17 mouse cellular contexts compared by ENCODE assay signal in the genomic region with DNA sequence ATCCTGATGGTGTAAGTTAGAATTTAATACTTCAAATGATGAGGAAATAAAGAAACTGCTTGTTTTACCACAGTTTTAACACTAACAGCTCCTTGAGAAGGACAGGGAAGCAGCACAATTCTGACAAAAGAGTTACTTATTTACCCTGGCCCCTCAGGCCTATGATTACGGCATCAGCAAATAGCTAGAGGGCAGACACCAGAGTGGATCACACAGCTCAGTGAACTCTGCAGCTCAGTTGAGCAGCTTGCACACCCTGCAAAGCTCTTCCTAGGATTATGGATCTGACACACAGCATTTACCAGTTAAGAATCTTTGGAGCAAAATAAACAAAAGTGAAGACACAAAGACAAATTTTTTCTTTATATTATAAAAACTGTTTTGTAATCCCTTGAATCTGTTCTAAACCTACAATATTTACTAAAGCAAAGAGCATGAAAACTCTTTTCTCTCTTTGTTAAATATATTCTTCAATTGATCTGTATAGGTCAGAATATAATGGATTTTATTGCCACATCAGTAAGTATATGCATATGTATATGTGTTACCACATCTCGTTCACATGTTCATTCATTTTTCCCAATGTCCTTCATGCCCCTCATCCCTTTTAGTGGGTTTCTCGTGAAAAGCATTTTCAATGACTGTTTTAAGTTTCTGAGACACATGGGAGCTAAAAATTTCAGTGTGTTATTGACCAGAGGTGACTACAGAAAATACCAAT.
A peak's percentile ranks its signal among the peaks of the same experiment; 100 is the strongest.
DNase-seq lines count a peak whose midpoint lies in the region; ATAC-seq and TF ChIP-seq lines count a peak whose summit lies in the region.
"Had no signal": no experiment of that assay in that cellular context is flagged by ENCODE, and none has a peak within 500 bp of the region (broad histone marks: within the 10 kb centered on the region; RNA-seq: fewer than 3 reads in every experiment).

No protein-coding gene starts in this region.

- H3K9ac ChIP-seq in forebrain, embryonic 13.5 days: no peak overlapping the region
- H3K9ac ChIP-seq in midbrain, embryonic 14.5 days (replicated peaks; ENCODE audit: low read length): no peak overlapping the region
- H3K9ac ChIP-seq: embryonic facial prominence, embryonic 15.5 days; hindbrain, embryonic 12.5 days; liver, embryonic 15.5 days; stomach, embryonic 15.5 days had no signal

- in situ Hi-C loops in Patski (cut with MboI; ENCODE audit: low pct_unique_long_range_greater_than_20kb): no loop called here

- H3K4me3 ChIP-seq in forebrain, embryonic 13.5 days: no peak overlapping the region
- H3K4me3 ChIP-seq in forebrain, embryonic 10.5 days: no peak overlapping the region
- H3K4me3 ChIP-seq in midbrain, embryonic 14.5 days (replicated peaks; ENCODE audit: low read depth, low read length): no peak overlapping the region
- H3K4me3 ChIP-seq: embryonic facial prominence, embryonic 15.5 days; hindbrain, embryonic 12.5 days; limb, embryonic 10.5 days; liver, embryonic 15.5 days; myocyte; stomach, embryonic 15.5 days had no signal

- H3K27me3 ChIP-seq in forebrain, embryonic 13.5 days: no peaks in the 10 kb centered on the region
- no peaks in the 10 kb centered on the region for H3K27me3 ChIP-seq in forebrain, embryonic 10.5 days (ENCODE audit: poor library complexity, severe bottlenecking)
- no peaks in the 10 kb centered on the region for H3K27me3 ChIP-seq in Patski
- H3K27me3 ChIP-seq in midbrain, embryonic 14.5 days (ENCODE audit: control insufficient read depth, insufficient read depth, low read length): no peaks in the 10 kb centered on the region
- H3K27me3 ChIP-seq: embryonic facial prominence, embryonic 15.5 days; hindbrain, embryonic 12.5 days; liver, embryonic 15.5 days; stomach, embryonic 15.5 days had no signal

- peak; percentile 63; the same call in 1 of the 2 replicates for ATAC-seq in forebrain, embryonic 13.5 days
- peak; percentile 90 for ATAC-seq in Patski
- ATAC-seq in midbrain, embryonic 14.5 days (ENCODE audit: low FRiP score, low TSS enrichment): no peak

- intact Hi-C loops in gastrocnemius, postnatal 36 days (cut with DNase I): no loop called here

- CTCF ChIA-PET in Patski (lab: Charles Lee): no interaction called here

- H3K4me1 ChIP-seq in forebrain, embryonic 13.5 days: no peaks in the 10 kb centered on the region
- peaks cover 7% of the 10 kb centered on the region; the same call in 1 of the 2 replicates for H3K4me1 ChIP-seq in forebrain, embryonic 10.5 days
- H3K4me1 ChIP-seq in midbrain, embryonic 14.5 days (ENCODE audit: control insufficient read depth, insufficient read depth, low read length): no peaks in the 10 kb centered on the region
- H3K4me1 ChIP-seq: embryonic facial prominence, embryonic 15.5 days; hindbrain, embryonic 12.5 days; limb, embryonic 10.5 days; liver, embryonic 15.5 days; stomach, embryonic 15.5 days had no signal

- H3K9me3 ChIP-seq in forebrain, embryonic 13.5 days (replicated peaks): no peaks in the 10 kb centered on the region
- H3K9me3 ChIP-seq in forebrain, embryonic 10.5 days: no peaks in the 10 kb centered on the region
- no peaks in the 10 kb centered on the region for H3K9me3 ChIP-seq in midbrain, embryonic 14.5 days (ENCODE audit: control insufficient read depth, low read length)
- H3K9me3 ChIP-seq: embryonic facial prominence, embryonic 15.5 days; hindbrain, embryonic 12.5 days; limb, embryonic 10.5 days; liver, embryonic 15.5 days; stomach, embryonic 15.5 days had no signal

- 32% methylated on average over 3 of the region's 3 CpGs for WGBS in forebrain, embryonic 13.5 days
- 55% methylated on average over 3 of the region's 3 CpGs for WGBS in forebrain, embryonic 10.5 days
- 40% methylated on average over 3 of the region's 3 CpGs for WGBS in midbrain, embryonic 14.5 days

- TF ChIP-seq CTCF in Patski (IDR thresholded peaks at IDR 0.05): no peak

- no peak overlapping the region for H3K27ac ChIP-seq in forebrain, embryonic 13.5 days
- no peak overlapping the region for H3K27ac ChIP-seq in forebrain, embryonic 10.5 days
- no peak overlapping the region for H3K27ac ChIP-seq in midbrain, embryonic 14.5 days (replicated peaks; ENCODE audit: low read depth, low read length)
- H3K27ac ChIP-seq: embryonic facial prominence, embryonic 15.5 days; hindbrain, embryonic 12.5 days; limb, embryonic 10.5 days; liver, embryonic 15.5 days; stomach, embryonic 15.5 days had no signal

- H3K4me2 ChIP-seq in forebrain, embryonic 13.5 days: no peak overlapping the region
- no peak overlapping the region for H3K4me2 ChIP-seq in midbrain, embryonic 14.5 days (ENCODE audit: low read length)
- H3K4me2 ChIP-seq: embryonic facial prominence, embryonic 15.5 days; hindbrain, embryonic 12.5 days; liver, embryonic 15.5 days; stomach, embryonic 15.5 days had no signal

- DNase-seq in forebrain, embryonic 10.5 days (ENCODE audit: extremely low spot score, low spot score): no peak
- no peak for DNase-seq in Patski (ENCODE audit: low read depth, low spot score)
- DNase-seq in kidney, adult 9 months: peak; percentile 34
- DNase-seq in midbrain, embryonic 14.5 days: peak; percentile 52
- no peak for DNase-seq in lung, postnatal 10 days
- no peak for DNase-seq in layer of hippocampus, postnatal 36 days
- DNase-seq in gastrocnemius, postnatal 36 days: no peak
- DNase-seq: adrenal gland, postnatal 25 days; cerebellum, postnatal 14 days; thymus, postnatal 36 days had no signal

- no peaks in the 10 kb centered on the region for H3K36me3 ChIP-seq in forebrain, embryonic 13.5 days (ENCODE audit: poor library complexity, severe bottlenecking)
- H3K36me3 ChIP-seq in forebrain, embryonic 10.5 days (replicated peaks): no peaks in the 10 kb centered on the region
- no peaks in the 10 kb centered on the region for H3K36me3 ChIP-seq in midbrain, embryonic 14.5 days (ENCODE audit: control insufficient read depth, insufficient read depth, low read length)
- H3K36me3 ChIP-seq: embryonic facial prominence, embryonic 15.5 days; hindbrain, embryonic 12.5 days; limb, embryonic 10.5 days; liver, embryonic 15.5 days; stomach, embryonic 15.5 days had no signal

- POLR2A ChIA-PET in Patski (lab: Charles Lee): no interaction called here

Comparison
In these comparisons a context has a peak if more than half of its experiments do, and no peak if none do; other contexts are left out.
1. DNase-seq: peak in kidney, adult 9 months (single experiment) and midbrain, embryonic 14.5 days (single experiment); none in forebrain, embryonic 10.5 days (single experiment), Patski (single experiment), lung, postnatal 10 days (single experiment), layer of hippocampus, postnatal 36 days (0 of 2) and gastrocnemius, postnatal 36 days (0 of 2).